Mouse (Mus musculus) kidney, postnatal 14 days (tissue): ENCODE results near the gene Heatr1.

Source experiments
- DNase-seq: peaks from one replicate; pipeline ENCODE4 v3.0.0; 2022; ENCODE audit warnings: mixed read lengths

Gene Heatr1

GRCm38 (mm10) chr13:12394609-12395505 is at the start of gene Heatr1:
Gene Heatr1, plus strand, starts transcription at chr13:12395027.
- peak; percentile 97 for DNase-seq

- no peak for DNase-seq
Measured at GRCm38 (mm10) chr13:12346837-12347236, 48.0 kb upstream of the Heatr1 start.

GRCm38 (mm10) chr13:12349197-12349824 is 45.5 kb upstream of the Heatr1 start:
- no peak for DNase-seq

GRCm38 (mm10) chr13:12356184-12356583 is 38.6 kb upstream of the Heatr1 start:
- DNase-seq = no peak

- DNase-seq = no peak
Measured at GRCm38 (mm10) chr13:12357554-12357953, 37.3 kb upstream of the Heatr1 start.

- no peak for DNase-seq
Measured at GRCm38 (mm10) chr13:12361486-12361885, 33.3 kb upstream of the Heatr1 start.

- peak; percentile 46 for DNase-seq
Measured at GRCm38 (mm10) chr13:12369041-12369621, 25.7 kb upstream of the Heatr1 start.

GRCm38 (mm10) chr13:12369930-12370329 is 24.9 kb upstream of the Heatr1 start:
- no peak for DNase-seq

GRCm38 (mm10) chr13:12372755-12373154 is 22.1 kb upstream of the Heatr1 start:
- DNase-seq = no peak

- no peak for DNase-seq
Measured at GRCm38 (mm10) chr13:12376778-12377177, 18.0 kb upstream of the Heatr1 start.

GRCm38 (mm10) chr13:12384796-12385195 is 10.0 kb upstream of the Heatr1 start:
- no peak for DNase-seq

- peak; percentile 32 for DNase-seq
Measured at GRCm38 (mm10) chr13:12386286-12386685, 8.5 kb upstream of the Heatr1 start.

GRCm38 (mm10) chr13:12395571-12395970 is 744 bp downstream of the Heatr1 start:
- no peak for DNase-seq

- no peak for DNase-seq
Measured at GRCm38 (mm10) chr13:12408343-12409066, 13.7 kb downstream of the Heatr1 start.

GRCm38 (mm10) chr13:12412016-12412415 is 17.2 kb downstream of the Heatr1 start:
- DNase-seq = no peak

- no peak for DNase-seq
Measured at GRCm38 (mm10) chr13:12420596-12420995, 25.8 kb downstream of the Heatr1 start.

- no peak for DNase-seq
Measured at GRCm38 (mm10) chr13:12428556-12428955, 33.7 kb downstream of the Heatr1 start.

- DNase-seq = peak; percentile 24
Measured at GRCm38 (mm10) chr13:12433843-12434242, 39.0 kb downstream of the Heatr1 start.

- DNase-seq = no peak
Measured at GRCm38 (mm10) chr13:12439586-12439985, 44.8 kb downstream of the Heatr1 start.

- DNase-seq = no peak
Measured at GRCm38 (mm10) chr13:12440813-12441212, 46.0 kb downstream of the Heatr1 start.

- peak; percentile 51 for DNase-seq
Measured at GRCm38 (mm10) chr13:12442008-12442587, 47.3 kb downstream of the Heatr1 start.

- DNase-seq = no peak
Measured at GRCm38 (mm10) chr13:12453150-12453549, 58.3 kb downstream of the Heatr1 start.
